Mouse (Mus musculus) stomach, embryonic 14.5 days (tissue): ENCODE measurements around the gene Stpg3. TPM values are rescaled to one million over a fixed set of nuclear protein-coding genes. Genes with fewer than 3 reads are reported as not detected.

Source experiments
- ATAC-seq: fragments of 200-750 bp; cut with Nextera tagmentation; 2 replicates; pipeline ENCODE4 v1.8.0; 2017; ENCODE audit warnings: low read depth, moderate TSS enrichment; ENCODE audit not compliant: insufficient number of reproducible peaks, insufficient read depth, low FRiP score
- H3K27ac ChIP-seq: fragments of 300-500 bp; sonication (generic); 2 replicates; pipeline ENCODE4 v1.5.1; 2014; ENCODE audit warnings: mild to moderate bottlenecking, low read length, moderate library complexity, mixed read lengths
- H3K27me3 ChIP-seq: fragments of 300-500 bp; sonication (generic); 2 replicates; pipeline ENCODE4 v1.6.1; 2014; ENCODE audit warnings: low read length, control low read depth, mixed read lengths; ENCODE audit not compliant: control insufficient read depth, insufficient read depth
- H3K36me3 ChIP-seq: fragments of 300-500 bp; sonication (generic); 2 replicates; pipeline ENCODE4 v1.6.1; 2014; ENCODE audit warnings: mild to moderate bottlenecking, control low read depth, low read length, moderate library complexity, mixed read lengths; ENCODE audit not compliant: control insufficient read depth, insufficient read depth
- H3K4me1 ChIP-seq: fragments of 300-500 bp; sonication (generic); 2 replicates; pipeline ENCODE4 v1.6.1; 2014; ENCODE audit warnings: low read length, control low read depth, mixed read lengths; ENCODE audit not compliant: control insufficient read depth, insufficient read depth
- H3K4me2 ChIP-seq: fragments of 300-500 bp; sonication (generic); replicated peaks from 2 replicates; pipeline ENCODE4 v1.6.1; 2014; ENCODE audit warnings: low read depth, low read length, control low read depth
- H3K4me3 ChIP-seq: fragments of 300-500 bp; sonication (generic); 2 replicates; pipeline ENCODE4 v1.5.1; 2014; ENCODE audit warnings: low read depth, low read length, control low read depth
- H3K9ac ChIP-seq: fragments of 300-500 bp; sonication (generic); replicated peaks from 2 replicates; pipeline ENCODE4 v1.6.1; 2014; ENCODE audit warnings: low read depth, mild to moderate bottlenecking, control low read depth, low read length, moderate library complexity, mixed read lengths
- H3K9me3 ChIP-seq: fragments of 300-500 bp; sonication (generic); 2 replicates; pipeline ENCODE4 v1.6.1; 2016; ENCODE audit warnings: low read depth, low read length, control low read depth; ENCODE audit not compliant: control insufficient read depth
- WGBS: fragments of 180-500 bp; shearing (Covaris S2); extraction: QIAGEN DNeasy Blood & Tissue Kit; methylation state at CpG from one replicate; pipeline ENCODE4 v1.1.7; 2014; 5-methylcytosine and 5-hydroxymethylcytosine counted together
- polyA plus RNA-seq: library from polyadenylated mRNA; unstranded; fragments of >200 nt; fragmentation: Nextera tagmentation; extraction: Ambion mirVana; gene quantifications from 2 replicates; pipeline ENCODE4 v1.2.1, GENCODE M21; 2014

Gene Stpg3
- polyA plus RNA-seq, 1 experiment from 2014 or later = not detected

DNA sequence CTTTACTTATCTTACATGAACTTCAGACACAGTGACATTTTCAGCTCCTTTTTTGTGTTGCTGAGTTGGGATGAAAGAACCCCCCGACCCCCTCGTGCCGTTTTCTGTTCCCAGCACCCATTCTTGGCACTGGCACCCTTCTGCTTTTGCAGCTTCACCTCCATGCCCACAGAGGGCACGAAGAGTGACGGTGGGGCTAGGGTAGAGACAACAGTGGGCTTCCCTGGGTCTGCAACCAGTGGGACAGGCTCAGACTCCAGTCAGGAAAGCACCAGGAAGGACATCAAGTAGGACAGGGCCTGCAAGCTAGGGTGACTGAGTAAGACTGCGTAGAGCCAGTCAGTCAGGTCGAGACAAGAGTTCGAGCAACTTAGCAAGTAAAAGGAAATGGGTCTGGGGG lies 25.9 kb upstream of the Stpg3 start:
- Histone ChIP-seq H3K4me1 (peaks cover 18% of the 10 kb centered on the region; the same call in 1 of the 2 replicates), H3K9ac (no peak overlapping the region), H3K4me3 (peak overlapping the region; percentile 29), H3K27me3 (0 out of 2 replicates have a peak, but pooled peaks cover 11% of the 10 kb centered on the region), H3K4me2 (peak overlapping the region; percentile 97), H3K9me3 (no peaks in the 10 kb centered on the region), H3K27ac (peak overlapping the region; percentile 58; the same call in 1 of the 2 replicates), H3K36me3 (no peaks in the 10 kb centered on the region)
- ATAC-seq = peak; percentile 5; the same call in 1 of the 2 replicates
- WGBS = 49% methylated on average over 8 of the region's 8 CpGs

DNA sequence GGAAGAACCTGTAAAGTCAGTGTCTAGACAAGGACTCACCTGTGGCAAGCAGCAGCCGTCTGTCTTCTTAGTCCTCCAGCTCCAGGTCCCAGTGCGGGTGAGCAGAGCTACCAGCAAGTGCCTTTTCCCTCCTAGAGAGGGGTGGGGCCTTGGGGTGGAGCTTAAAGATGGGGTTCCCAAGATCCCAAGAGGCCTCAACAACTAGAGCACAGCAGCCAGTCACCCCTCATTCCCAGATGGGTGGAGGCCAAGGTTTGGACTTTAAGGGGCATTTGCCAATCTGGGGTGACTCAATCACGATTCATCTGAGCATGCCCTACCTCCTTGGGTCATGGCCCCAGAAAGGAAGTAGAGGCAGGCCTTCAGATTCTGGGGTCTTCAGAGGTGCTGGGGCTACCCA lies 25.3 kb upstream of the Stpg3 start:
- Histone ChIP-seq H3K4me2 (no peak overlapping the region), H3K36me3 (no peaks in the 10 kb centered on the region), H3K27me3 (0 out of 2 replicates have a peak, but pooled peaks cover 11% of the 10 kb centered on the region), H3K9me3 (no peaks in the 10 kb centered on the region), H3K27ac (no peak overlapping the region), H3K4me1 (peaks cover 18% of the 10 kb centered on the region; the same call in 1 of the 2 replicates), H3K9ac (no peak overlapping the region), H3K4me3 (no peak overlapping the region)
- 96% methylated on average over 3 of the region's 3 CpGs for WGBS
- no peak for ATAC-seq

DNA sequence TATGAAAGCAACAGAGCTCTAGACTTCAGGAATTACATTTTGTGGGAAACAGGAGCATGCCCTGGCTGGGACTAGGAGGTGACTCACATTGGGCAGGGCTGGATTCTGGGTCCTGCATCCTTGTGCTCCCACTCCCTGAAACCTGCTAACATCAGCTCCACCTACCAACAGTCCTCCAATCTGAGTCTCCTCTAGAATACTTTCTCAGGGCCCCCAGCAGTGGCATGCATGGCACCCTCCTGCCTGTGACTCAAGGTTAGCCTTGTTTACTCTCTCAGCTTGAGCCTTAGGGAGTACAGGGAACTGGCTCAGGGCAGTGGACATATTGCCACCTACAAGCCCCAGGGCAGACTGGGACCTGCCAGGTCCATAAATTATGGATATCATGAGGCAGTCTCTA lies 23.7 kb upstream of the Stpg3 start:
- H3K27me3 ChIP-seq = 0 out of 2 replicates have a peak, but pooled peaks cover 11% of the 10 kb centered on the region
- H3K4me1 ChIP-seq = peaks cover 18% of the 10 kb centered on the region; the same call in 1 of the 2 replicates
- H3K9ac ChIP-seq = no peak overlapping the region
- no peak for ATAC-seq
- H3K4me3 ChIP-seq = no peak overlapping the region
- H3K9me3 ChIP-seq = no peaks in the 10 kb centered on the region
- H3K36me3 ChIP-seq = no peaks in the 10 kb centered on the region
- no peak overlapping the region for H3K4me2 ChIP-seq
- H3K27ac ChIP-seq = no peak overlapping the region

DNA sequence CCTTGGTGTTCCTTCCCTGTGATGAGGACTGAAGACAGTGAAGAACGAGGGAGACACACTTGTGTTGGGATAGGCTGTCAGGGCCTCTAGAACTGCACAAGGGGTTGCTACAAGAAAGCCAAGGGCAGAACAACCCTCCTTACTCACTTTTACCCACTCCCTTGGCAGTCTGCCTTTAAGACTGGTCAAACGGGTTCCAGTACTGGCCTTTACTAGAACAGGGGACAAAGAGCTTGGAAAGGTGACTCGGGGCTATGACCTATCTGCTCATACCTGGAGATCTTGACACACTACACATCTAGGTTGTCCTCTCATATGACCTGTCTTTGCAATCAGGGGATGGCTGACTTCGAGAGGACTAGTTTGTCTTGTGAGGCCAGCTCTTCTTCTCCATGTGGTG lies 23.1 kb upstream of the Stpg3 start:
- H3K4me3 ChIP-seq = no peak overlapping the region
- H3K36me3 ChIP-seq = no peaks in the 10 kb centered on the region
- H3K9ac ChIP-seq = no peak overlapping the region
- H3K4me1 ChIP-seq = peaks cover 18% of the 10 kb centered on the region; the same call in 1 of the 2 replicates
- no peak overlapping the region for H3K4me2 ChIP-seq
- no peak for ATAC-seq
- 0 out of 2 replicates have a peak, but pooled peaks cover 8% of the 10 kb centered on the region for H3K27me3 ChIP-seq
- H3K27ac ChIP-seq = no peak overlapping the region
- WGBS = 60% methylated on average over 4 of the region's 4 CpGs
- no peaks in the 10 kb centered on the region for H3K9me3 ChIP-seq

DNA sequence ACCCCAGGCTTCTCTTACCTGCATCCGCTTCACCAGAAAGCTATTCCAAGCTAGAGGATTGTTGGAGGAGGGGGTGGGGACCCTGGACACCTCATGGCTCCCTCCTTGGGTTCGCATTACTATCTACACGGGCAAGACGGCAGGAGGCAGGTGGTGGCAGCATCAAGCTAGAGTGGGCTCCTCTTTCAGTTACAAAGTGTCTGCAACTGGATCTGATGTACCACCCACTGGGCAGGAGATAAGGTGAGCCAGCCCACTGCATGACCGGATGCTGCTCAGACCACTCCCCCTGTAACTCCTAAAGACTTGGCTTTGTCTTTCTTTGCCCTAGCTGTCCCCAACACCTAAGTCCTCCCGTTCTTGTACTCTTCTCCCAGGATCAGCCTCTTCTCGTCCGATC lies 22.2 kb upstream of the Stpg3 start, which contains the start of gene Rnf224:
Rnf224 (minus strand) TSS at position 174 of the 400 bp plus-strand sequence.
- Histone ChIP-seq H3K36me3 (no peaks in the 10 kb centered on the region), H3K9me3 (no peaks in the 10 kb centered on the region), H3K4me2 (no peak within 1 kb of the TSS), H3K4me1 (peaks cover 16% of the 10 kb centered on the region; the same call in 1 of the 2 replicates), H3K9ac (no peak within 1 kb of the TSS; the same call in 1 of the 2 replicates), H3K27ac (no peak within 1 kb of the TSS), H3K27me3 (0 out of 2 replicates have a peak, but pooled peaks cover 3% of the 10 kb centered on the region), H3K4me3 (no peak within 1 kb of the TSS)
- no peak for ATAC-seq
- WGBS = 34% methylated on average over 8 of the region's 8 CpGs

DNA sequence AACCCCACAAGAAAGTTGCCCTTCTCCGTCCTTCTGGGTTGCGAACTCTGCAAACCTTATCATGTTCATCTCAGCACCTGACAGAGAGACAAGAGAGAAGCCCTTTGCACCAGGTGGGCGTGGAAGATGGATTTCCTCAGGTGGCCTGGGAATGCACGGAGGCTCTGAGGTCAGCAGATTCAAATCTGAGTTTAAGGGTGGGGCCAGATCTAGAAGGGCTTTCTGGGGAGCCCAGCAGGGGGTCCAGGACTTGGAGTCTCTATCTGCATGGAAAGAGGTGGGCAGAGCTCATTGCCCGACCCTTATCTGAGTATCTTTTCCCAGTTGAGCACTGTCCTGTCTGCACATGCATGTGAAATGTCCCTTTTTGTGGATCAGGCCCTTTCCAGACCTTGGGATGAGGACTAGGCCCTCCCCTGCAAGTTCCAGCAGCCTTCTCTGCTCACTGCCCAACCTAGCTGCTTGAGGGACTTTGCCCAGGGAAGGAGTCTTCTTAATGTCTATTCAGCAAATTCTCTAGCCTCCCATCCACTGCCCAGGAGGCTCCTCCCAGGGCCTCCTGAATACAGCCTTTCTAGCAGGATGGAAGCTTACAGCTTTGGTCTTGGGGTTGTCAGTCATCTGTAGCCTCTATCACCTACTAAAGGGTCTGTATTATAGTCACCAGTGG lies 20.2 kb upstream of the Stpg3 start:
- Histone ChIP-seq H3K9ac (no peak overlapping the region), H3K27ac (no peak overlapping the region), H3K9me3 (no peaks in the 10 kb centered on the region), H3K4me3 (no peak overlapping the region), H3K27me3 (no peaks in the 10 kb centered on the region), H3K4me1 (0 out of 2 replicates have a peak, but pooled peaks cover 4% of the 10 kb centered on the region), H3K4me2 (no peak overlapping the region), H3K36me3 (no peaks in the 10 kb centered on the region)
- 56% methylated on average over 5 of the region's 5 CpGs for WGBS
- no peak for ATAC-seq

DNA sequence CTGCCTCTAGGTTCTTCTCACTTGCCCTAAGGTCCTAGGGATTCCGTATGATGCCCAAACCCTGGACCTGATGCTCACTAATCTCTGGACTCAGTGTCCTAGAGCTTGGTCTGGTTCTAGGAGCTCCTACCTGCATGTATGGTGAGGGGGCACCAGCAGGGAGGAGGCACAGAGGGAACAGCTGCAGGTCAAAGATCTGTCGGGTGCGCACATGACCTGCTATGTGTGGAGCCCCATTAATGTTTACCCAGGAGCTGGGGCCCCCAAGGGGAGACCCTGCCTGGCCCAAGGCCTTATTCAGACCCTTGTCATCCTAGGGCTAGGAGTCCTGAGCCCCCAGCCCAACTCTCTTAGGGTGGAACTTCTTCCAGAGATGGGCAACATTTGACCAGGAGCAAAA lies 19.6 kb upstream of the Stpg3 start, which contains the start of gene Slc34a3:
Slc34a3 (minus strand) TSS at position 315 of the 400 bp plus-strand sequence.
- Histone ChIP-seq H3K4me2 (no peak within 1 kb of the TSS), H3K9ac (no peak within 1 kb of the TSS), H3K27ac (no peak within 1 kb of the TSS), H3K4me1 (0 out of 2 replicates have a peak, but pooled peaks cover 4% of the 10 kb centered on the region), H3K9me3 (no peaks in the 10 kb centered on the region), H3K36me3 (no peaks in the 10 kb centered on the region), H3K4me3 (no peak within 1 kb of the TSS), H3K27me3 (no peaks in the 10 kb centered on the region)
- ATAC-seq = no peak
- WGBS = 65% methylated on average over 3 of the region's 3 CpGs

DNA sequence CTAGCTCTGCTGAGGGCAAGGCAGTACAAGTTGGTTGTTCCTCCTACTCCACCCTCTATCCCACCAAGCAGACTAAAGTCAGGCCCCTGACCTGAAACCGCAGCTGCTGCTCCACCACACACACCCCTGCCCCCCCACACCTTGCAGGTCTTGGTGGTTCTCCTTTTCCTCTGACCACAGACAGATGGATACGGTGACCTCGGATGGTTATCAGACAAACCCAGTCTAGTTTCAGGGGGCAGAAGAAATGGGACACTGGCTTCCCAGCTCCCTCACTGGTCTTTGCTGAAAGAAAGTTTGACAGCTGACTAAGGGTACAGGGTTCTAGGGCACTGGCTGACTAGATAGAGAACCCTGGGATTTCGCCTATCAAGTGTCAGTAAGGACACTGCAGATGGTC lies 19.0 kb upstream of the Stpg3 start:
- H3K27me3 ChIP-seq = no peaks in the 10 kb centered on the region
- H3K27ac ChIP-seq = no peak overlapping the region
- no peaks in the 10 kb centered on the region for H3K36me3 ChIP-seq
- H3K9me3 ChIP-seq = no peaks in the 10 kb centered on the region
- H3K9ac ChIP-seq = no peak overlapping the region
- H3K4me2 ChIP-seq = no peak overlapping the region
- no peak for ATAC-seq
- no peak overlapping the region for H3K4me3 ChIP-seq
- H3K4me1 ChIP-seq = 0 out of 2 replicates have a peak, but pooled peaks cover 4% of the 10 kb centered on the region
- 78% methylated on average over 4 of the region's 4 CpGs for WGBS
